Mouse (Mus musculus) liver, adult 2 months (tissue): ENCODE data around the gene Ctnnb1. TPM values are rescaled to one million over a fixed set of nuclear protein-coding genes. Genes with fewer than 3 reads are reported as not detected.
A peak's percentile ranks its signal among the peaks of the same experiment; 100 is the strongest.

Experiments
- DNase-seq: peaks from one replicate; pipeline ENCODE4 v3.0.0-alpha.2; 2011; ENCODE audit warnings: low read depth, low spot score; ENCODE audit errors: extremely low read depth
- H3K27ac ChIP-seq: fragments of 200-500 bp; replicated peaks from 2 replicates; pipeline ENCODE4 v1.5.1; 2012; ENCODE audit warnings: low read depth, mild to moderate bottlenecking, control low read depth, inconsistent platforms, low read length; ENCODE audit not compliant: insufficient read depth
- H3K27me3 ChIP-seq: fragments of 200-500 bp; 2 replicates; pipeline ENCODE4 v1.6.1; 2012; ENCODE audit warnings: mild to moderate bottlenecking, moderate library complexity, low read length, inconsistent platforms; ENCODE audit not compliant: control insufficient read depth, insufficient read depth
- H3K36me3 ChIP-seq: fragments of 200-500 bp; 2 replicates; pipeline ENCODE4 v1.6.1; 2012; ENCODE audit warnings: low read length, inconsistent platforms; ENCODE audit not compliant: control insufficient read depth, insufficient read depth
- H3K4me1 ChIP-seq: fragments of 200-500 bp; 2 replicates; pipeline ENCODE4 v1.6.1; 2011; ENCODE audit warnings: low read length; ENCODE audit not compliant: control insufficient read depth, insufficient read depth
- H3K4me3 ChIP-seq: fragments of 200-500 bp; 2 replicates; pipeline ENCODE4 v1.5.1; 2011; ENCODE audit warnings: low read depth, mild to moderate bottlenecking, control low read depth, low read length, moderate library complexity; ENCODE audit not compliant: insufficient read depth
- H3K79me2 ChIP-seq: fragments of 200-500 bp; 2 replicates; pipeline ENCODE4 v1.6.1; 2012; ENCODE audit warnings: inconsistent platforms, mild to moderate bottlenecking, low read length, moderate library complexity; ENCODE audit not compliant: control insufficient read depth, insufficient read depth
- H3K9ac ChIP-seq: fragments of 200-500 bp; 2 replicates; pipeline ENCODE4 v1.6.1; 2012; ENCODE audit warnings: low read depth, mild to moderate bottlenecking, control low read depth, inconsistent platforms, low read length
- CTCF ChIP-seq: fragments of 200-500 bp; IDR thresholded peaks from 2 replicates; pipeline ENCODE4 v1.5.1; 2011; ENCODE audit warnings: low read depth, low read length, control low read depth
- POLR2A ChIP-seq: fragments of 200-500 bp; IDR thresholded peaks from 2 replicates; pipeline ENCODE4 v1.6.1; 2011; ENCODE audit warnings: low read length, control low read depth; ENCODE audit not compliant: insufficient read depth; ENCODE audit errors: extremely low read depth
- WGBS: fragments of 180-500 bp; shearing (Covaris S2); methylation state at CpG from one replicate; pipeline ENCODE4 v1.1.7; 2018; 5-methylcytosine and 5-hydroxymethylcytosine counted together
- polyA plus RNA-seq: library from polyadenylated mRNA; depleted of rRNA; stranded (reverse); fragments of >200 nt; gene quantifications from 2 replicates; pipeline ENCODE4 v1.2.3, GENCODE M21; 2012
- total RNA-seq: library from RNA; depleted of rRNA; stranded (reverse); fragments of >200 nt; gene quantifications from 2 replicates; pipeline ENCODE4 v1.2.3, GENCODE M21; 2014

Ctnnb1 gene
- total and polyA plus RNA-seq, 2 experiments = 34.3 to 319 TPM

GRCm38 (mm10) chr9:120900338-120901274 is 28.4 kb upstream of the Ctnnb1 start:
- H3K79me2 ChIP-seq = no peaks in the 10 kb centered on the region
- peak; percentile 84 for DNase-seq
- H3K4me3 ChIP-seq = no peak overlapping the region
- peaks cover 12% of the 10 kb centered on the region for H3K4me1 ChIP-seq
- TF ChIP-seq CTCF (no peak), POLR2A (no peak)
- no peaks in the 10 kb centered on the region for H3K36me3 ChIP-seq
- H3K9ac ChIP-seq = 0 out of 2 replicates have a peak overlapping the region, but pooled peaks have one; percentile 17
- H3K27me3 ChIP-seq = no peaks in the 10 kb centered on the region
- H3K27ac ChIP-seq = peak overlapping the region; percentile 74
- WGBS = 24% methylated on average over 12 of the region's 12 CpGs

GRCm38 (mm10) chr9:120902562-120902961 is 26.5 kb upstream of the Ctnnb1 start:
- Histone ChIP-seq H3K27me3 (no peaks in the 10 kb centered on the region), H3K79me2 (no peaks in the 10 kb centered on the region), H3K4me1 (peaks cover 12% of the 10 kb centered on the region), H3K36me3 (no peaks in the 10 kb centered on the region), H3K9ac (no peak overlapping the region), H3K4me3 (no peak overlapping the region), H3K27ac (0 out of 2 replicates have a peak overlapping the region, but pooled peaks have one; percentile 34)
- 56% methylated on average over 8 of the region's 8 CpGs for WGBS
- TF ChIP-seq POLR2A (no peak), CTCF (no peak)
- DNase-seq = peak; percentile 83

- Histone ChIP-seq H3K36me3 (no peaks in the 10 kb centered on the region), H3K9ac (no peak overlapping the region), H3K4me1 (no peaks in the 10 kb centered on the region), H3K79me2 (no peaks in the 10 kb centered on the region), H3K27ac (no peak overlapping the region), H3K4me3 (no peak overlapping the region), H3K27me3 (no peaks in the 10 kb centered on the region)
- DNase-seq = no peak
- WGBS = 95% methylated on average over 6 of the region's 6 CpGs
- TF ChIP-seq POLR2A = no peak
- no peak for TF ChIP-seq CTCF
These were observed 20.6 kb upstream of the Ctnnb1 start for GRCm38 (mm10) chr9:120908461-120908860.

- no peak overlapping the region for H3K9ac ChIP-seq
- H3K79me2 ChIP-seq = no peaks in the 10 kb centered on the region
- 78% methylated on average over 13 of the region's 13 CpGs for WGBS
- TF ChIP-seq POLR2A (no peak), CTCF (no peak)
- no peaks in the 10 kb centered on the region for H3K4me1 ChIP-seq
- no peaks in the 10 kb centered on the region for H3K36me3 ChIP-seq
- no peak overlapping the region for H3K27ac ChIP-seq
- H3K4me3 ChIP-seq = no peak overlapping the region
- no peak for DNase-seq
- no peaks in the 10 kb centered on the region for H3K27me3 ChIP-seq
These were observed 15.9 kb upstream of the Ctnnb1 start for GRCm38 (mm10) chr9:120913152-120913551.

- 87% methylated on average over 4 of the region's 4 CpGs for WGBS
- TF ChIP-seq POLR2A = no peak
- no peak for TF ChIP-seq CTCF
- no peak overlapping the region for H3K4me3 ChIP-seq
- no peaks in the 10 kb centered on the region for H3K79me2 ChIP-seq
- no peak overlapping the region for H3K9ac ChIP-seq
- H3K36me3 ChIP-seq = no peaks in the 10 kb centered on the region
- no peak for DNase-seq
- peak overlapping the region; percentile 37 for H3K27ac ChIP-seq
- no peaks in the 10 kb centered on the region for H3K27me3 ChIP-seq
- H3K4me1 ChIP-seq = no peaks in the 10 kb centered on the region
These were observed 14.6 kb upstream of the Ctnnb1 start for GRCm38 (mm10) chr9:120914429-120914828.
